Mouse (Mus musculus) CH12.LX (cell line): ENCODE measurements around the gene Unc13b.

Experiments used
- CTCF ChIP-seq, 2 experiments: IDR thresholded peaks in 1 of 2; conservative IDR thresholded peaks in 1 of 2; 2 replicates each; pipeline ENCODE4 v1.5.1; 2011 to 2012; ENCODE audit warnings: low read depth in 2 of 2, low read length in 2 of 2, improper control_type of control experiment in 1 of 2, inconsistent platforms in 1 of 2, mild to moderate bottlenecking in 1 of 2, moderate library complexity in 1 of 2
- GABPA ChIP-seq: IDR thresholded peaks from 2 replicates; pipeline ENCODE4 v1.6.1; 2012; ENCODE audit warnings: low read depth, low read length, improper control_type of control experiment, inconsistent platforms; ENCODE audit not compliant: insufficient replicate concordance
- JUN ChIP-seq: IDR thresholded peaks from 2 replicates; pipeline ENCODE4 v1.6.1; 2011; ENCODE audit warnings: low read depth, mild to moderate bottlenecking, low read length, improper control_type of control experiment, moderate library complexity; ENCODE audit not compliant: insufficient read depth
- MAFK ChIP-seq: IDR thresholded peaks from 2 replicates; pipeline ENCODE4 v1.6.1; 2011; ENCODE audit warnings: low read length, improper control_type of control experiment; ENCODE audit not compliant: insufficient replicate concordance
- POLR2A ChIP-seq: IDR thresholded peaks from 2 replicates; pipeline ENCODE4 v1.6.1; 2011; ENCODE audit warnings: low read depth, mild to moderate bottlenecking, improper control_type of control experiment, low read length
- SIN3A ChIP-seq: IDR thresholded peaks from 2 replicates; pipeline ENCODE4 v1.6.1; 2012; ENCODE audit warnings: low read length, improper control_type of control experiment, inconsistent platforms
- USF1 ChIP-seq: IDR thresholded peaks from 2 replicates; pipeline ENCODE4 v1.6.1; 2014; ENCODE audit warnings: low read depth, mild to moderate bottlenecking, inconsistent platforms, low read length, improper control_type of control experiment

GRCm38 (mm10) chr4:43037860-43038566 lies 20.7 kb upstream of the Unc13b start:
- TF ChIP-seq POLR2A, result no peak
- no peak for TF ChIP-seq GABPA
- no peak for TF ChIP-seq CTCF (conservative IDR thresholded peaks at IDR 0.05 in 1 of 2, IDR thresholded peaks at IDR 0.05 in 1 of 2; ENCODE audit: low read depth in 2 of 2, low read length in 2 of 2)
- no peak for TF ChIP-seq SIN3A
- TF ChIP-seq MAFK, result no peak
- TF ChIP-seq JUN, result no peak
- TF ChIP-seq USF1, result no peak
